Mouse (Mus musculus): ENCODE data around the gene Rab32. TPM values are rescaled to one million over a fixed set of nuclear protein-coding genes. Genes with fewer than 3 reads are reported as not detected.
A peak's percentile ranks its signal among the peaks of the same experiment; 100 is the strongest.
"Not testable (repeated sequence)": the region's sequence is repeated elsewhere in the genome, so short reads cannot be mapped to it uniquely, and the experiment has no call there.

Rab32 gene
- 12.8 and 14.0 TPM in 2 replicates for polyA plus RNA-seq (2014; fragmentation: Nextera tagmentation; extraction: Ambion mirVana)

DNA sequence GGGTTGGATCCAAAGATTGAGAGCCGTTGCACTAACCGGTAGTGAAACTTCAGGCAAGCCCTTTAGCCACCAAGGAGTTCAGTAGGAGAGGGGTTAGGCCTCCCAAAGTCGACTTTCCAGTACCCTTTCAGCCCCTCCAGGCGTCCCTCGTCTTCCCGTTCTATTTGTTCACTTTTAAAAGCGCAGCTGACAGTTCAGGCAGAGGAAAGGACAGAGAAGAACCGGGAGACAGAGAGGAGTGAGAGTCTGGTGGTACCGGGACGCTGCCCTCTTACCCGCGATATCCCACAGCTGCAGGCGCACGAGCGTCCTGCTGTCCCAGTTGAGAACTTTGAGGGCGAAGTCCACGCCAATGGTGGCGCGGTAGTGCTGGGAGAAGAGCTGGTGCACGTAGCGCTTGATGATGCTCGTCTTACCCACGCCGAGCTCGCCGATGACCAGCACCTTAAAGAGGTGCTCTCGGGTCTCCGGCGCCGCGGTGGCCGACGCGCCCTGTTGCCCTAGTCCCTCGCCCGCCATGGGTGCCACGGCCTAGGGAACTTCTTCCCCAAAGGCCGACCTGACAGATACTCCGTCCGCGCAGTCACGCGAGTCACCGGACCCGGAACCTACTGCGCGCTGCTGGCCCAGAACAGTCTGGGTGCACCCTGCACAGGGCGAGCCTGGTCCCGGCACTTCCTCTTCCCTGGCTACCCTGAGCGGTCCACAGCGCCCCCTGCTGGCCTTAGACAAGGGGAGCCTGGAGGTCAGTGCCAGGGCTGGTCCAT is at the start of gene Rab32:
Gene Rab32, minus strand, starts transcription at position 696 of the 767 bp plus-strand sequence.
- peak within 1 kb of the TSS; percentile 93 for H3K4me2 ChIP-seq
- under 1% methylated on average over 51 of the region's 51 CpGs for WGBS (ENCODE audit: insufficient replicate concordance)
- H3K4me1 ChIP-seq (ENCODE audit: control insufficient read depth, insufficient read depth, low read length) = no peaks in the 10 kb centered on the region
- peak within 1 kb of the TSS; percentile 74 for H3K9ac ChIP-seq (ENCODE audit: low read depth, low read length)
- H3K36me3 ChIP-seq (ENCODE audit: control insufficient read depth, insufficient read depth, low read length) = no peaks in the 10 kb centered on the region
- H3K27me3 ChIP-seq (ENCODE audit: control insufficient read depth, insufficient read depth, low read length) = no peaks in the 10 kb centered on the region
- H3K9me3 ChIP-seq (replicated peaks; ENCODE audit: control insufficient read depth, low read length) = no peaks in the 10 kb centered on the region
- peak within 1 kb of the TSS; percentile 70 for H3K4me3 ChIP-seq (ENCODE audit: low read depth, low read length)
- peak; percentile 90 for ATAC-seq (replicated peaks; ENCODE audit: insufficient number of reproducible peaks, low FRiP score, low TSS enrichment)
- H3K27ac ChIP-seq (ENCODE audit: low read depth, low read length) = no peak within 1 kb of the TSS

DNA sequence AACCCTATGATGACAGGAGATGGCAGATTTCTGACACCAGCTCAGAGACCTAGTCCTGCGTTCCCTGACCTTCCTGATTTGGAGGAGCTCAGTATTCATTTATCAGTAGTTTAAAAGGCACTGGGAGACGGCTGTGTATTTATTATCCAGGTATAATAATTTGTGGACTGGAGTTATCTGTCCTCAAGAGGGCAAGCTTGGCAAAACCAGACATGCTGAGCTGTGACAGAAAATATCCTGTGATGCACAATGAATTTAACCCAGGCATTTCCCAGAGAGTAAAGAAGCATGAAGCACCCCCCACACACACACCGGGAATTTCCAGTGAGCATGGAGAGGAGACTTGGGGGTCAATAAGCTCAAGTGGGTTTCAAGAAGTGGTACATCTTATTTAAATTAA is 42.7 kb upstream of the Rab32 start:
- H3K36me3 ChIP-seq (ENCODE audit: control insufficient read depth, insufficient read depth, low read length) = no peaks in the 10 kb centered on the region
- no peak overlapping the region for H3K4me3 ChIP-seq (ENCODE audit: low read depth, low read length)
- no peaks in the 10 kb centered on the region for H3K27me3 ChIP-seq (ENCODE audit: control insufficient read depth, insufficient read depth, low read length)
- H3K27ac ChIP-seq (ENCODE audit: low read depth, low read length) = no peak overlapping the region
- no peak overlapping the region for H3K4me2 ChIP-seq
- no peaks in the 10 kb centered on the region for H3K9me3 ChIP-seq (replicated peaks; ENCODE audit: control insufficient read depth, low read length)
- no peaks in the 10 kb centered on the region for H3K4me1 ChIP-seq (ENCODE audit: control insufficient read depth, insufficient read depth, low read length)
- no peak overlapping the region for H3K9ac ChIP-seq (ENCODE audit: low read depth, low read length)
- WGBS (ENCODE audit: insufficient replicate concordance) = 61% methylated on average over 3 of the region's 3 CpGs
- no peak for ATAC-seq (replicated peaks; ENCODE audit: insufficient number of reproducible peaks, low FRiP score, low TSS enrichment)

- not testable (repeated sequence) for H3K4me3 ChIP-seq (ENCODE audit: low read depth, low read length); H3K4me1 ChIP-seq (ENCODE audit: control insufficient read depth, insufficient read depth, low read length); ATAC-seq (replicated peaks; ENCODE audit: insufficient number of reproducible peaks, low FRiP score, low TSS enrichment); H3K9ac ChIP-seq (ENCODE audit: low read depth, low read length); H3K4me2 ChIP-seq; H3K36me3 ChIP-seq (ENCODE audit: control insufficient read depth, insufficient read depth, low read length); H3K9me3 ChIP-seq (replicated peaks; ENCODE audit: control insufficient read depth, low read length); H3K27ac ChIP-seq (ENCODE audit: low read depth, low read length); H3K27me3 ChIP-seq (ENCODE audit: control insufficient read depth, insufficient read depth, low read length)
- WGBS (ENCODE audit: insufficient replicate concordance) = 81% methylated on average over 2 of the region's 2 CpGs
Measured at GRCm38 (mm10) chr10:10597495-10597894, 39.4 kb upstream of the Rab32 start.

- 76% methylated on average over 3 of the region's 3 CpGs for WGBS (ENCODE audit: insufficient replicate concordance)
- no peaks in the 10 kb centered on the region; the same call in 1 of the 2 replicates for H3K9me3 ChIP-seq (replicated peaks; ENCODE audit: control insufficient read depth, low read length)
- no peak for ATAC-seq (replicated peaks; ENCODE audit: insufficient number of reproducible peaks, low FRiP score, low TSS enrichment)
- no peaks in the 10 kb centered on the region for H3K27me3 ChIP-seq (ENCODE audit: control insufficient read depth, insufficient read depth, low read length)
- no peak overlapping the region for H3K4me2 ChIP-seq
- no peak overlapping the region for H3K27ac ChIP-seq (ENCODE audit: low read depth, low read length)
- no peak overlapping the region for H3K4me3 ChIP-seq (ENCODE audit: low read depth, low read length)
- no peak overlapping the region for H3K9ac ChIP-seq (ENCODE audit: low read depth, low read length)
- no peaks in the 10 kb centered on the region for H3K36me3 ChIP-seq (ENCODE audit: control insufficient read depth, insufficient read depth, low read length)
- H3K4me1 ChIP-seq (ENCODE audit: control insufficient read depth, insufficient read depth, low read length) = no peaks in the 10 kb centered on the region
Measured at GRCm38 (mm10) chr10:10580811-10581210, 22.7 kb upstream of the Rab32 start.

- Histone ChIP-seq H3K4me2 (no peak overlapping the region), H3K4me3 (ENCODE audit: low read depth, low read length) (no peak overlapping the region), H3K36me3 (ENCODE audit: control insufficient read depth, insufficient read depth, low read length) (no peaks in the 10 kb centered on the region), H3K27ac (ENCODE audit: low read depth, low read length) (no peak overlapping the region), H3K9me3 (replicated peaks; ENCODE audit: control insufficient read depth, low read length) (no peaks in the 10 kb centered on the region; the same call in 1 of the 2 replicates), H3K27me3 (ENCODE audit: control insufficient read depth, insufficient read depth, low read length) (no peaks in the 10 kb centered on the region), H3K9ac (ENCODE audit: low read depth, low read length) (no peak overlapping the region), H3K4me1 (ENCODE audit: control insufficient read depth, insufficient read depth, low read length) (no peaks in the 10 kb centered on the region)
- 39% methylated on average over 1 of the region's 1 CpGs for WGBS (ENCODE audit: insufficient replicate concordance)
- no peak for ATAC-seq (replicated peaks; ENCODE audit: insufficient number of reproducible peaks, low FRiP score, low TSS enrichment)
Measured at GRCm38 (mm10) chr10:10579821-10580220, 21.8 kb upstream of the Rab32 start.

GRCm38 (mm10) chr10:10558337-10558711 is 259 bp upstream of the Rab32 start:
- H3K27ac ChIP-seq (ENCODE audit: low read depth, low read length) = no peak overlapping the region
- H3K9me3 ChIP-seq (replicated peaks; ENCODE audit: control insufficient read depth, low read length) = no peaks in the 10 kb centered on the region
- peak overlapping the region; percentile 93 for H3K4me2 ChIP-seq
- H3K36me3 ChIP-seq (ENCODE audit: control insufficient read depth, insufficient read depth, low read length) = no peaks in the 10 kb centered on the region
- no peaks in the 10 kb centered on the region for H3K4me1 ChIP-seq (ENCODE audit: control insufficient read depth, insufficient read depth, low read length)
- no peak overlapping the region for H3K9ac ChIP-seq (ENCODE audit: low read depth, low read length)
- 37% methylated on average over 5 of the region's 5 CpGs for WGBS (ENCODE audit: insufficient replicate concordance)
- H3K27me3 ChIP-seq (ENCODE audit: control insufficient read depth, insufficient read depth, low read length) = no peaks in the 10 kb centered on the region
- no peak for ATAC-seq (replicated peaks; ENCODE audit: insufficient number of reproducible peaks, low FRiP score, low TSS enrichment)
- H3K4me3 ChIP-seq (ENCODE audit: low read depth, low read length) = peak overlapping the region; percentile 70

DNA sequence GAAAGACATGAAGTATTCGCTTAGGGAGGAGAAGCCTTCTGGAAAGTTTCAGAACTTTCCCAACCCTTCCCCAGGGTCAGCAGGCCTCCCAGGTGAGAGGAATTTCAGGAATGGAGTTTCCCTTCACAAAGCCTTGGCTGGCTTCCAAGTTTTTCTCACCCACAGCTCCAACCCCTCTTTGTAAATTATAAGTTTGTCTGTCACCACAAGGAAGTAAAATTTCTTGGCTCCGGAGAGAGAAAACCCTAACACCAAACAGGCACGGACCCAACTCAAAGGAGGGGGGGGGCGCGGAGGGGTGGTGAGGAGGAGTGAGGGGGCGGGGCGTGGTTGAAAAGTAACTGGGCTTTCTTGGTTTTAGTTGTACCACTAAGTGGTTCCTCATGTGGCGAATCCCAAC is 980 bp downstream of the Rab32 start:
- Histone ChIP-seq H3K9me3 (replicated peaks; ENCODE audit: control insufficient read depth, low read length) (no peaks in the 10 kb centered on the region), H3K4me1 (ENCODE audit: control insufficient read depth, insufficient read depth, low read length) (no peaks in the 10 kb centered on the region), H3K4me2 (peak overlapping the region; percentile 93), H3K36me3 (ENCODE audit: control insufficient read depth, insufficient read depth, low read length) (no peaks in the 10 kb centered on the region), H3K4me3 (ENCODE audit: low read depth, low read length) (peak overlapping the region; percentile 70), H3K27ac (ENCODE audit: low read depth, low read length) (no peak overlapping the region), H3K9ac (ENCODE audit: low read depth, low read length) (peak overlapping the region; percentile 74), H3K27me3 (ENCODE audit: control insufficient read depth, insufficient read depth, low read length) (no peaks in the 10 kb centered on the region)
- 9% methylated on average over 8 of the region's 8 CpGs for WGBS (ENCODE audit: insufficient replicate concordance)
- peak; percentile 48; the same call in 1 of the 2 replicates for ATAC-seq (replicated peaks; ENCODE audit: insufficient number of reproducible peaks, low FRiP score, low TSS enrichment)

- H3K27ac ChIP-seq (ENCODE audit: low read depth, low read length) = no peak overlapping the region
- H3K4me3 ChIP-seq (ENCODE audit: low read depth, low read length) = no peak overlapping the region
- ATAC-seq (replicated peaks; ENCODE audit: insufficient number of reproducible peaks, low FRiP score, low TSS enrichment) = no peak
- no peaks in the 10 kb centered on the region for H3K27me3 ChIP-seq (ENCODE audit: control insufficient read depth, insufficient read depth, low read length)
- 82% methylated on average over 3 of the region's 3 CpGs for WGBS (ENCODE audit: insufficient replicate concordance)
- H3K4me2 ChIP-seq = no peak overlapping the region
- H3K36me3 ChIP-seq (ENCODE audit: control insufficient read depth, insufficient read depth, low read length) = no peaks in the 10 kb centered on the region
- H3K9ac ChIP-seq (ENCODE audit: low read depth, low read length) = no peak overlapping the region
- H3K9me3 ChIP-seq (replicated peaks; ENCODE audit: control insufficient read depth, low read length) = no peaks in the 10 kb centered on the region
- no peaks in the 10 kb centered on the region for H3K4me1 ChIP-seq (ENCODE audit: control insufficient read depth, insufficient read depth, low read length)
Measured at GRCm38 (mm10) chr10:10555676-10556075, 2.4 kb downstream of the Rab32 start.

DNA sequence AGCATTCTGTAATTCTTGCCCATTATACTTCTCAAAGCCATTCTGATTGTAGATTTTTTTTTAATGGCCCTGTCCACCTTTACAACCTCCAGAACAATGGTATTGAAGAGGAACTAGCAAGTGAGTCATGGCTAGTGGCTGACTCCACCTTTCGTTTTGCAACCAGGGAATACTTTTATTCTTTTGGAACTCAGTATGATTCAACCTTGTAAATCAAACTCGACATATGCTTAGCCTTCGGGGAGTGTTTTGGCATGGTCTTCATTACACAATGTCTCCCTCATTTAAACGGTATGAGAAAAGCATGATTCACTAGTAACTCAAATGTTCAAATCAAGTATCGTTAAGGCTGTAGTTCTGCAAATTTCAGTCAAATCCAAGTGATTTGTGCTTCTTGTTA is 2.8 kb downstream of the Rab32 start:
- no peak overlapping the region for H3K4me3 ChIP-seq (ENCODE audit: low read depth, low read length)
- WGBS (ENCODE audit: insufficient replicate concordance) = 83% methylated on average over 5 of the region's 5 CpGs
- H3K4me2 ChIP-seq = no peak overlapping the region
- no peaks in the 10 kb centered on the region for H3K27me3 ChIP-seq (ENCODE audit: control insufficient read depth, insufficient read depth, low read length)
- H3K9me3 ChIP-seq (replicated peaks; ENCODE audit: control insufficient read depth, low read length) = no peaks in the 10 kb centered on the region
- no peak for ATAC-seq (replicated peaks; ENCODE audit: insufficient number of reproducible peaks, low FRiP score, low TSS enrichment)
- no peak overlapping the region for H3K9ac ChIP-seq (ENCODE audit: low read depth, low read length)
- no peak overlapping the region for H3K27ac ChIP-seq (ENCODE audit: low read depth, low read length)
- H3K4me1 ChIP-seq (ENCODE audit: control insufficient read depth, insufficient read depth, low read length) = no peaks in the 10 kb centered on the region
- H3K36me3 ChIP-seq (ENCODE audit: control insufficient read depth, insufficient read depth, low read length) = no peaks in the 10 kb centered on the region

Measured in heart, embryonic 11.5 days (tissue).